8 mouse cellular contexts compared by ENCODE assay signal in the genomic region with DNA sequence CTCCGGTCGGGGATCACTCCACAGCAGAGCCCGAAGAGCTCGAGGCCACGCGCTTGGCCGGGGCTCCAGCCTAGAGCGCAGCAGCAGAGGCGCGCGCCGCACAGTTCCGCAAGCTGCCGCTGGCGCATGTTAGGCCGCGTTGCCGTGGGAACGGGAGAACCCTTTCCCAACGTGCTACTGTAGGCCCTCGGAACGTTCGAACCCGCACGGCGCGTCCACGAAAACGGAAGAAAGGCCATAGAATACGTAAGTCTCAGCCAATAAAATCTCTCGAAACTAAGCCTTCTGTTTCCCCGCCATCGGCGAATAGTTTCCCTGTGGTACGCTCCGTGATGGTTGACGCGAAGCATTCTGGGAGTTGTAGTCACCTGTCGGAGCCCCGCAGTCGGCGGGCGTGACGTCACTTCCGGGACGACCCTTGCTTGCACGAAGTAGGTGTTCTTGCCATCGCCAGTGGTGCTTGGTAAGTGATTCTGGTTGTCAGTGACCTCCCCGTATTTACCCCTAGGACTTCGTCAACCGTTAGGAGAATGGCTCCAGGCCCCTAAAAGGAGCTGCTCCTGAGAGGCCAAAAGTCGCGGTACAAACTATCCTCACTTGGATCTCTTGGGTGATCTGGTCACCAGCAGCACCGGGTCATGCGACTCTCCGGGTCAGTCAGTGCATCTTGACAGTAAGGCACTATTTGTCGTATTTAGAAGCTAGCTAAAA. TPM values are rescaled to one million over a fixed set of nuclear protein-coding genes. Genes with fewer than 3 reads are reported as not detected.
DNase-seq lines count a peak whose midpoint lies in the region; ATAC-seq lines count a peak whose summit lies in the region.

A gene (minus strand): TSS at position 127 of the 711 bp plus-strand sequence.
A gene (plus strand): TSS at position 403 of the 711 bp plus-strand sequence.

- H3K9ac ChIP-seq in lung, embryonic 16.5 days (ENCODE audit: low read length): peak within 1 kb of the TSS; percentile 77

- H3K4me3 ChIP-seq in lung, embryonic 16.5 days (ENCODE audit: low read length): peak within 1 kb of the TSS; percentile 88

- peak; percentile 99 for DNase-seq in MEL-GATA-1-ER (ENCODE audit: extremely low read depth, low read depth)
- DNase-seq in cerebellum, adult 8-10 months: peak; percentile 99
- DNase-seq in forelimb bud, embryonic 11.5 days (ENCODE audit: low read depth, low spot score): peak; percentile 99
- DNase-seq in layer of hippocampus, adult 9-10 months (ENCODE audit: low spot score): peak; percentile 99
- DNase-seq in ovary, postnatal 10 days (ENCODE audit: low spot score): peak; percentile 92
- peak; percentile 97 to 99 for DNase-seq in thymus, postnatal 10 days (ENCODE audit: low spot score in 2 of 2)

- peaks cover 10% of the 10 kb centered on the region for H3K36me3 ChIP-seq in lung, embryonic 16.5 days (ENCODE audit: control insufficient read depth, insufficient read depth, low read length)

- under 1% methylated on average over 57 of the region's 57 CpGs for WGBS in lung, embryonic 16.5 days

- H3K4me1 ChIP-seq in lung, embryonic 16.5 days (replicated peaks; ENCODE audit: control insufficient read depth, insufficient read depth, low read length): peaks cover 6% of the 10 kb centered on the region

- H3K4me2 ChIP-seq in lung, embryonic 16.5 days (ENCODE audit: low read depth, low read length): peak within 1 kb of the TSS; percentile 83

- no peaks in the 10 kb centered on the region for H3K27me3 ChIP-seq in lung, embryonic 16.5 days (ENCODE audit: control insufficient read depth, insufficient read depth, low read depth, low read length)

- H3K9me3 ChIP-seq in lung, embryonic 16.5 days (ENCODE audit: control insufficient read depth, low read length): peaks cover 7% of the 10 kb centered on the region; the same call in 1 of the 2 replicates

- ATAC-seq in hematopoietic stem cell, adult 5-6 weeks (replicated peaks in 1 of 2; ENCODE audit: insufficient read depth in 1 of 2, low FRiP score in 2 of 2, low TSS enrichment in 1 of 2, low read depth in 1 of 2, poor library complexity in 2 of 2, severe bottlenecking in 2 of 2): peak; percentile 94 to 97
- peak; percentile 98 for ATAC-seq in lung, embryonic 16.5 days (ENCODE audit: low read depth)

- H3K27ac ChIP-seq in lung, embryonic 16.5 days (ENCODE audit: low read length): peak within 1 kb of the TSS; percentile 79

RNA-seq across cellular contexts. Expression of the first gene that starts in this region (rescaled TPM):
- 6.1 and 6.2 TPM in 2 replicates for total RNA-seq in hematopoietic stem cell, adult 5-6 weeks (2017)
- 6.1 and 7.1 TPM in 2 replicates for polyA plus RNA-seq in lung, embryonic 16.5 days (2015; fragmentation: Nextera tagmentation; extraction: Ambion mirVana)

RNA-seq across cellular contexts. Expression of the second gene that starts in this region (rescaled TPM):
- total RNA-seq in hematopoietic stem cell, adult 5-6 weeks (2017): 74.2 and 86.3 TPM in 2 replicates
- 82.7 and 90.7 TPM in 2 replicates for polyA plus RNA-seq in lung, embryonic 16.5 days (2015; fragmentation: Nextera tagmentation; extraction: Ambion mirVana)

Comparison
In these comparisons a context has a peak if more than half of its experiments do, and no peak if none do; other contexts are left out.
1. Peak in every context shown above with its lines: DNase-seq, ATAC-seq, H3K4me3 ChIP-seq and H3K27ac ChIP-seq.